Mouse (Mus musculus) liver, adult 2 months (tissue): ENCODE measurements around the gene Ces2f.

Source experiments
- CTCF ChIP-seq: fragments of 200-500 bp; IDR thresholded peaks from 2 replicates; pipeline ENCODE4 v1.5.1; 2011; ENCODE audit warnings: low read depth, low read length, control low read depth
- POLR2A ChIP-seq: fragments of 200-500 bp; IDR thresholded peaks from 2 replicates; pipeline ENCODE4 v1.6.1; 2011; ENCODE audit warnings: low read length, control low read depth; ENCODE audit not compliant: insufficient read depth; ENCODE audit errors: extremely low read depth

- TF ChIP-seq POLR2A (no peak), CTCF (no peak)
Observed at GRCm38 (mm10) chr8:104962229-104962901, 15.2 kb downstream of the Ces2f start.
